Mouse (Mus musculus): ENCODE results near the gene Cebpg. TPM values are rescaled to one million over a fixed set of nuclear protein-coding genes. Genes with fewer than 3 reads are reported as not detected.
A peak's percentile ranks its signal among the peaks of the same experiment; 100 is the strongest.

Cebpg gene
- polyA plus RNA-seq, 1 experiment from 2014 or later, result 23.6 TPM

GRCm38 (mm10) chr7:35066640-35067212 is 10.4 kb upstream of the Cebpg start:
- no peak for ATAC-seq (ENCODE audit: insufficient number of reproducible peaks, low FRiP score)
- Histone ChIP-seq H3K9ac (no peak overlapping the region), H3K36me3 (no peaks in the 10 kb centered on the region), H3K4me2 (no peak overlapping the region), H3K4me3 (no peak overlapping the region), H3K27ac (ENCODE audit: poor library complexity, severe bottlenecking) (no peak overlapping the region), H3K9me3 (replicated peaks) (no peaks in the 10 kb centered on the region), H3K4me1 (replicated peaks) (no peaks in the 10 kb centered on the region), H3K27me3 (replicated peaks) (no peaks in the 10 kb centered on the region)
- 75% methylated on average over 8 of the region's 8 CpGs for WGBS

- no peak for ATAC-seq (ENCODE audit: insufficient number of reproducible peaks, low FRiP score)
- H3K9me3 ChIP-seq (replicated peaks), result no peaks in the 10 kb centered on the region
- 76% methylated on average over 3 of the region's 3 CpGs for WGBS
- no peaks in the 10 kb centered on the region for H3K4me1 ChIP-seq (replicated peaks)
- H3K27ac ChIP-seq (ENCODE audit: poor library complexity, severe bottlenecking), result no peak overlapping the region
- no peak overlapping the region for H3K4me3 ChIP-seq
- H3K27me3 ChIP-seq (replicated peaks), result no peaks in the 10 kb centered on the region
- no peak overlapping the region for H3K9ac ChIP-seq
- no peaks in the 10 kb centered on the region for H3K36me3 ChIP-seq
- H3K4me2 ChIP-seq, result no peak overlapping the region
Observed at GRCm38 (mm10) chr7:35065958-35066357, 9.6 kb upstream of the Cebpg start.

- no peak overlapping the region for H3K4me2 ChIP-seq
- H3K9ac ChIP-seq, result no peak overlapping the region
- H3K4me3 ChIP-seq, result no peak overlapping the region
- H3K36me3 ChIP-seq, result no peaks in the 10 kb centered on the region
- no peaks in the 10 kb centered on the region for H3K9me3 ChIP-seq (replicated peaks)
- no peak for ATAC-seq (ENCODE audit: insufficient number of reproducible peaks, low FRiP score)
- H3K27ac ChIP-seq (ENCODE audit: poor library complexity, severe bottlenecking), result no peak overlapping the region
- H3K4me1 ChIP-seq (replicated peaks), result no peaks in the 10 kb centered on the region
- no peaks in the 10 kb centered on the region for H3K27me3 ChIP-seq (replicated peaks)
- 78% methylated on average over 14 of the region's 14 CpGs for WGBS
Observed at GRCm38 (mm10) chr7:35064286-35065258, 8.2 kb upstream of the Cebpg start.

- WGBS, result 70% methylated on average over 5 of the region's 5 CpGs
Observed at GRCm38 (mm10) chr7:35059467-35059866, 3.1 kb upstream of the Cebpg start.

GRCm38 (mm10) chr7:35058329-35058728 is 2.0 kb upstream of the Cebpg start:
- H3K4me2 ChIP-seq, result no peak overlapping the region
- no peaks in the 10 kb centered on the region for H3K27me3 ChIP-seq (replicated peaks)
- peaks cover 20% of the 10 kb centered on the region for H3K4me1 ChIP-seq (replicated peaks)
- no peak overlapping the region for H3K4me3 ChIP-seq
- no peaks in the 10 kb centered on the region for H3K36me3 ChIP-seq
- no peak for ATAC-seq (ENCODE audit: insufficient number of reproducible peaks, low FRiP score)
- no peak overlapping the region for H3K9ac ChIP-seq
- H3K9me3 ChIP-seq (replicated peaks), result no peaks in the 10 kb centered on the region
- H3K27ac ChIP-seq (ENCODE audit: poor library complexity, severe bottlenecking), result no peak overlapping the region
- WGBS, result 73% methylated on average over 1 of the region's 1 CpGs

More at GRCm38 (mm10) chr7:35059467-35059866, 3.1 kb upstream of the Cebpg start:
- H3K27ac ChIP-seq (ENCODE audit: poor library complexity, severe bottlenecking), result no peak overlapping the region
- H3K9ac ChIP-seq, result no peak overlapping the region
- no peaks in the 10 kb centered on the region for H3K36me3 ChIP-seq
- H3K27me3 ChIP-seq (replicated peaks), result no peaks in the 10 kb centered on the region
- no peaks in the 10 kb centered on the region for H3K9me3 ChIP-seq (replicated peaks)
- H3K4me3 ChIP-seq, result no peak overlapping the region
- ATAC-seq (ENCODE audit: insufficient number of reproducible peaks, low FRiP score), result no peak
- H3K4me1 ChIP-seq (replicated peaks), result peaks cover 13% of the 10 kb centered on the region
- H3K4me2 ChIP-seq, result no peak overlapping the region

- Histone ChIP-seq H3K9me3 (replicated peaks) (no peaks in the 10 kb centered on the region), H3K4me2 (no peak overlapping the region), H3K27me3 (replicated peaks) (no peaks in the 10 kb centered on the region), H3K27ac (ENCODE audit: poor library complexity, severe bottlenecking) (no peak overlapping the region), H3K9ac (no peak overlapping the region), H3K4me3 (no peak overlapping the region), H3K36me3 (no peaks in the 10 kb centered on the region), H3K4me1 (replicated peaks) (peaks cover 20% of the 10 kb centered on the region)
- ATAC-seq (ENCODE audit: insufficient number of reproducible peaks, low FRiP score), result no peak
- 56% methylated on average over 4 of the region's 4 CpGs for WGBS
Observed at GRCm38 (mm10) chr7:35057569-35057968, 1.2 kb upstream of the Cebpg start.

GRCm38 (mm10) chr7:35056999-35057398 is 626 bp upstream of the Cebpg start:
- 13% methylated on average over 10 of the region's 10 CpGs for WGBS
- no peaks in the 10 kb centered on the region for H3K36me3 ChIP-seq

GRCm38 (mm10) chr7:35055619-35056435 is 546 bp downstream of the Cebpg start:
- peaks cover 20% of the 10 kb centered on the region for H3K4me1 ChIP-seq (replicated peaks)
- H3K9me3 ChIP-seq (replicated peaks), result no peaks in the 10 kb centered on the region
- peaks cover under 1% of the 10 kb centered on the region; the same call in 1 of the 2 replicates for H3K36me3 ChIP-seq
- peak overlapping the region; percentile 77 for H3K9ac ChIP-seq
- peak overlapping the region; percentile 74 for H3K4me3 ChIP-seq
- ATAC-seq (ENCODE audit: insufficient number of reproducible peaks, low FRiP score), result peak; percentile 86
- H3K27ac ChIP-seq (ENCODE audit: poor library complexity, severe bottlenecking), result peak overlapping the region; percentile 87
- H3K27me3 ChIP-seq (replicated peaks), result no peaks in the 10 kb centered on the region
- under 1% methylated on average over 77 of the region's 77 CpGs for WGBS
- peak overlapping the region; percentile 89 for H3K4me2 ChIP-seq

More at GRCm38 (mm10) chr7:35056999-35057398, 626 bp upstream of the Cebpg start:
- peak overlapping the region; percentile 89 for H3K4me2 ChIP-seq
- no peak overlapping the region for H3K27ac ChIP-seq (ENCODE audit: poor library complexity, severe bottlenecking)
- no peak for ATAC-seq (ENCODE audit: insufficient number of reproducible peaks, low FRiP score)
- H3K4me1 ChIP-seq (replicated peaks), result peaks cover 20% of the 10 kb centered on the region
- peak overlapping the region; percentile 77 for H3K9ac ChIP-seq
- H3K27me3 ChIP-seq (replicated peaks), result no peaks in the 10 kb centered on the region
- peak overlapping the region; percentile 74 for H3K4me3 ChIP-seq
- H3K9me3 ChIP-seq (replicated peaks), result no peaks in the 10 kb centered on the region

- Histone ChIP-seq H3K9me3 (replicated peaks) (no peaks in the 10 kb centered on the region), H3K4me2 (peak overlapping the region; percentile 89), H3K27ac (ENCODE audit: poor library complexity, severe bottlenecking) (no peak overlapping the region), H3K9ac (peak overlapping the region; percentile 77), H3K4me1 (replicated peaks) (peaks cover 20% of the 10 kb centered on the region), H3K27me3 (replicated peaks) (no peaks in the 10 kb centered on the region), H3K4me3 (peak overlapping the region; percentile 74), H3K36me3 (peaks cover 8% of the 10 kb centered on the region)
- 48% methylated on average over 2 of the region's 2 CpGs for WGBS
- ATAC-seq (ENCODE audit: insufficient number of reproducible peaks, low FRiP score), result no peak
Observed at GRCm38 (mm10) chr7:35054977-35055618, 1.3 kb downstream of the Cebpg start.

- Histone ChIP-seq H3K27ac (ENCODE audit: poor library complexity, severe bottlenecking) (no peak overlapping the region), H3K4me3 (no peak overlapping the region), H3K9me3 (replicated peaks) (no peaks in the 10 kb centered on the region), H3K4me1 (replicated peaks) (peaks cover 20% of the 10 kb centered on the region), H3K36me3 (peaks cover 11% of the 10 kb centered on the region), H3K4me2 (no peak overlapping the region), H3K9ac (no peak overlapping the region), H3K27me3 (replicated peaks) (no peaks in the 10 kb centered on the region)
- ATAC-seq (ENCODE audit: insufficient number of reproducible peaks, low FRiP score), result no peak
- WGBS, result 86% methylated on average over 1 of the region's 1 CpGs
Observed at GRCm38 (mm10) chr7:35054286-35054685, 2.1 kb downstream of the Cebpg start.
